Mouse (Mus musculus) MEL (cell line): ENCODE results near the gene Creld2. TPM values are rescaled to one million over a fixed set of nuclear protein-coding genes. Genes with fewer than 3 reads are reported as not detected.

Experiments used
- DNase-seq: peaks from one replicate; pipeline ENCODE4 v3.0.0; 2011; ENCODE audit warnings: low read depth, low spot score
- H3K27ac ChIP-seq: 2 replicates; pipeline ENCODE4 v1.5.1; 2012; ENCODE audit warnings: low read depth, mild to moderate bottlenecking, control low read depth, low read length, moderate library complexity; ENCODE audit not compliant: control insufficient read depth
- H3K27me3 ChIP-seq, 2 experiments: fragments of 150-350 bp in 1 of 2; sonication (generic) in 1 of 2; 2 replicates each; pipeline ENCODE4 v1.6.1; 2012; ENCODE audit warnings: low read length in 2 of 2, mild to moderate bottlenecking in 2 of 2, improper control_type of control experiment in 1 of 2, moderate library complexity in 1 of 2; ENCODE audit not compliant: insufficient read depth in 2 of 2, control insufficient read depth in 1 of 2
- H3K36me3 ChIP-seq, 2 experiments: 2 replicates each; pipeline ENCODE4 v1.6.1; 2012 to 2014; ENCODE audit warnings: low read length in 2 of 2, improper control_type of control experiment in 1 of 2, inconsistent platforms in 1 of 2, mild to moderate bottlenecking in 1 of 2; ENCODE audit not compliant: insufficient read depth in 2 of 2, control insufficient read depth in 1 of 2
- H3K4me1 ChIP-seq, 2 experiments: fragments of 150-350 bp in 1 of 2; sonication (generic) in 1 of 2; 2 replicates each; pipeline ENCODE4 v1.6.1; 2012; ENCODE audit warnings: low read length in 2 of 2, improper control_type of control experiment in 1 of 2, mild to moderate bottlenecking in 1 of 2; ENCODE audit not compliant: insufficient read depth in 2 of 2, control insufficient read depth in 1 of 2
- H3K4me3 ChIP-seq, 2 experiments: fragments of 150-350 bp in 1 of 2; sonication (generic) in 1 of 2; 2 replicates each; pipeline ENCODE4 v1.5.1; 2012; ENCODE audit warnings: low read depth in 2 of 2, low read length in 2 of 2, mild to moderate bottlenecking in 2 of 2, moderate library complexity in 2 of 2, control low read depth in 1 of 2, improper control_type of control experiment in 1 of 2; ENCODE audit not compliant: control insufficient read depth in 1 of 2, insufficient read depth in 1 of 2
- H3K79me2 ChIP-seq: 2 replicates; pipeline ENCODE4 v1.6.1; 2012; ENCODE audit warnings: mild to moderate bottlenecking, low read length, moderate library complexity; ENCODE audit not compliant: control insufficient read depth, poor library complexity, insufficient read depth
- H3K9ac ChIP-seq: 2 replicates; pipeline ENCODE4 v1.6.1; 2012; ENCODE audit warnings: low read depth, mild to moderate bottlenecking, control low read depth, low read length, moderate library complexity; ENCODE audit not compliant: control insufficient read depth, poor library complexity, severe bottlenecking
- H3K9me3 ChIP-seq: fragments of 150-350 bp; sonication (generic); replicated peaks from 2 replicates; pipeline ENCODE4 v1.6.1; 2012; ENCODE audit warnings: mild to moderate bottlenecking, low read length, improper control_type of control experiment, moderate library complexity; ENCODE audit not compliant: insufficient read depth
- BHLHE40 ChIP-seq: IDR thresholded peaks from 2 replicates; pipeline ENCODE4 v1.6.1; 2012; ENCODE audit warnings: low read depth, mild to moderate bottlenecking, inconsistent platforms, low read length, improper control_type of control experiment, borderline replicate concordance
- CTCF ChIP-seq, 3 experiments: IDR thresholded peaks in 2 of 3; conservative IDR thresholded peaks in 1 of 3; 2 replicates each; pipeline ENCODE4 v1.5.1; 2011 to 2012; ENCODE audit warnings: low read length in 3 of 3, low read depth in 2 of 3, mild to moderate bottlenecking in 2 of 3, improper control_type of control experiment in 1 of 3, inconsistent platforms in 1 of 3, mixed read lengths in 1 of 3, moderate library complexity in 1 of 3; ENCODE audit not compliant: control insufficient read depth in 1 of 3, insufficient read depth in 1 of 3, poor library complexity in 1 of 3, severe bottlenecking in 1 of 3
- GABPA ChIP-seq: IDR thresholded peaks from 2 replicates; pipeline ENCODE4 v1.6.1; 2012; ENCODE audit warnings: low read depth, mild to moderate bottlenecking, inconsistent platforms, low read length, improper control_type of control experiment, moderate library complexity
- MAX ChIP-seq: IDR thresholded peaks from 2 replicates; pipeline ENCODE4 v1.6.1; 2011; ENCODE audit warnings: low read length, improper control_type of control experiment
- MAZ ChIP-seq: IDR thresholded peaks from 2 replicates; pipeline ENCODE4 v1.6.1; 2012; ENCODE audit warnings: low read depth, mild to moderate bottlenecking, inconsistent platforms, low read length, improper control_type of control experiment
- NRF1 ChIP-seq: IDR thresholded peaks from 2 replicates; pipeline ENCODE4 v1.6.1; 2014; ENCODE audit warnings: low read depth, mild to moderate bottlenecking, inconsistent platforms, low read length, improper control_type of control experiment, moderate library complexity; ENCODE audit not compliant: poor library complexity, insufficient read depth, severe bottlenecking
- POLR2AphosphoS2 ChIP-seq: IDR thresholded peaks from 2 replicates; pipeline ENCODE4 v1.6.1; 2011; ENCODE audit warnings: low read length, improper control_type of control experiment
- POLR2AphosphoS5 ChIP-seq: IDR thresholded peaks from 2 replicates; pipeline ENCODE4 v1.6.1; 2012; ENCODE audit warnings: low read depth, borderline replicate concordance, mild to moderate bottlenecking, inconsistent platforms, low read length, moderate library complexity, mixed read lengths
- TAL1 ChIP-seq: IDR thresholded peaks from 2 replicates; pipeline ENCODE4 v1.6.1; 2012; ENCODE audit warnings: mild to moderate bottlenecking, inconsistent platforms, low read length, moderate library complexity, mixed read lengths
- TBP ChIP-seq: IDR thresholded peaks from 2 replicates; pipeline ENCODE4 v1.8.0; 2011; ENCODE audit warnings: low read depth, low read length, improper control_type of control experiment
- polyA plus RNA-seq, 2 experiments: library from polyadenylated mRNA; stranded (reverse) in 1 of 2; unstranded in 1 of 2; fragments of >175 nt in 1 of 2; fragments of >200 nt in 1 of 2; gene quantifications; 2 replicates each; pipeline versions ENCODE4 v1.2.1 to v1.2.4; 2012; ENCODE audit warnings: low replicate concordance in 2 of 2, low read depth in 1 of 2; ENCODE audit not compliant: insufficient read length in 2 of 2, insufficient read depth in 1 of 2, missing spikeins in 1 of 2
- total RNA-seq: library from RNA; depleted of rRNA; stranded (reverse); fragments of 300-350 nt; gene quantifications from 2 replicates; pipeline ENCODE4 v1.2.3, GENCODE M21; 2012

Gene Creld2
- total and polyA plus RNA-seq, 3 experiments: 118 to 188 TPM; not detected in 1

GRCm38 (mm10) chr15:88843486-88844097 is 24.1 kb downstream of the Creld2 start:
- H3K79me2 ChIP-seq: no peaks in the 10 kb centered on the region
- no peak for TF ChIP-seq BHLHE40
- H3K36me3 ChIP-seq: no peaks in the 10 kb centered on the region
- no peak overlapping the region for H3K27ac ChIP-seq
- no peak for DNase-seq
- no peaks in the 10 kb centered on the region; a peak in 1 of 4 replicates for H3K4me1 ChIP-seq
- H3K4me3 ChIP-seq: no peak overlapping the region
- H3K9me3 ChIP-seq: no peaks in the 10 kb centered on the region
- peaks cover 2% of the 10 kb centered on the region in 2 experiments; a peak in 2 of 4 replicates for H3K27me3 ChIP-seq
- H3K9ac ChIP-seq: no peak overlapping the region

DNA sequence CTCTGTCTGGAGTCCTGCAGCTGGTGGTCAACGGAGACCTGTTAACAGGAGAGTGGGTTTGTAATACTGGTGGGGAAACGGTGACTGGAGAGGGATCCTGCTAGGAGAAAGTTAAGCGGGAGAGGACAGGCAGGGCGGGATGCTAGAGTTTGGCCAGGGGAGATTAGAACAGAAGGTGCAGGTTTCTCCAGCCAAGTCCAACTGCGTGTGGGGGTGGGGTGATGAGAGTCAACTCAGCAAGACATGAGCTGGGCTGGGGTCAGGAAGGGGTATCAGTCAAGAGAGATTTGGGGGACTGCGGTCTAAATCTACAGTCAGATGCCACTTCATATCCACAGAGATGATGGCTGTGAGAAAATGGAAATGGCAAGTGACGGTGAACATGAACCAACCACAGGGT is 25.5 kb downstream of the Creld2 start:
- Histone ChIP-seq H3K9me3 (no peaks in the 10 kb centered on the region), H3K4me3 (no peak overlapping the region), H3K79me2 (no peaks in the 10 kb centered on the region), H3K9ac (no peak overlapping the region), H3K27me3 (peaks cover 2 to 3% of the 10 kb centered on the region in 2 experiments; a peak in 2 of 4 replicates), H3K27ac (no peak overlapping the region), H3K4me1 (no peaks in the 10 kb centered on the region), H3K36me3 (no peaks in the 10 kb centered on the region)
- TF ChIP-seq CTCF (IDR thresholded peaks at IDR 0.05 in 2 of 3, conservative IDR thresholded peaks at IDR 0.05 in 1 of 3; ENCODE audit: control insufficient read depth in 1 of 3, insufficient read depth in 1 of 3, low read depth in 2 of 3, low read length in 3 of 3, poor library complexity in 1 of 3, severe bottlenecking in 1 of 3) (no peak), NRF1 (no peak), POLR2AphosphoS2 (no peak)
- no peak for DNase-seq

- no peaks in the 10 kb centered on the region for H3K4me1 ChIP-seq
- no peaks in the 10 kb centered on the region for H3K79me2 ChIP-seq
- peaks cover 2 to 13% of the 10 kb centered on the region in 2 experiments; a peak in 3 of 4 replicates for H3K27me3 ChIP-seq
- TF ChIP-seq MAZ: no peak
- TF ChIP-seq TAL1: no peak
- TF ChIP-seq POLR2AphosphoS5: no peak
- TF ChIP-seq MAX: no peak
- TF ChIP-seq GABPA: no peak
- TF ChIP-seq TBP: no peak
- no peak for TF ChIP-seq NRF1
- no peak for TF ChIP-seq BHLHE40
- no peaks in the 10 kb centered on the region for H3K9me3 ChIP-seq
- H3K4me3 ChIP-seq: no peak overlapping the region
- no peak for DNase-seq
- H3K27ac ChIP-seq: no peak overlapping the region
- H3K36me3 ChIP-seq: no peaks in the 10 kb centered on the region
- H3K9ac ChIP-seq: no peak overlapping the region
Measured at GRCm38 (mm10) chr15:88848661-88849060, 29.2 kb downstream of the Creld2 start.
